Mouse (Mus musculus): Measurements from ENCODE around the gene Slc22a21.

Gene Slc22a21

DNA sequence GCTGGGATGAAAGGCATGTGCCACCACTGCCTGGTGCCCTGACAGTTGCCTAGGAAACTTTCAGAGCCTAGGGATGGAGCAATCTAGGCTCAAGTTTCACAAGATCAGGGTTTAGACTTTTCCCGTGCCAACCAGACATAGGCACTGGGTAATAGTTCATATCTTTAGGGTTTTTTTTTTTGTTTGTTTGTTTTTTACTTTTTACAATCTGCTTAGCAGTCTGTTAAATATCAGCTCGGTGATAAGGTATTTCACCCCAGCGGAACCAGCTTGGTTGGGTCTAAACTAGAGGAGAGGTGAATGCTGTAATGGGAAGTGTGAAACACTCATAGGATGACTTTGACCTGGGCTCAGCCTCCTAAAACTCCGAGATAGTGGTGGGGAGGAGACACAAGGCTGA is 69.1 kb downstream of the Slc22a21 start:
- intact Hi-C loops (cut with DNase I), result no loop called here

DNA sequence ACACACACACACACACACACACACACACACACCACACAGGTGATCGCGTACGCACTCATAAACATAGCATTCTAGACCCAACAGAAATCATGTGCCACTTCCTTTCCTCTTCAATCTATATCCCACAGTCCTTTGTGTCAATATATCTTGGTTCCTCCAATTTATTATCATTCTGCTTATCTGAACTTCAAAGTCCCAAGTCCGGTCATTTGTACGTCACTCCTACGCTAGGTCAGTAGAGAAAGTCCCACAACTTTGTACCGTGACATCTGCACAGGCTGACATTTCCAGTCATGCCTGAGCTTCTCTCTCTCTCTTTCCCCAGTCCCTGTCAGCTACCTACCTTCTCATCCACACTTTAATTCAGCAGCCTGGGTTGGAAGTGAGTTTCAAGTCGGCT is 71.4 kb downstream of the Slc22a21 start:
- intact Hi-C loops (cut with DNase I), result no loop called here

DNA sequence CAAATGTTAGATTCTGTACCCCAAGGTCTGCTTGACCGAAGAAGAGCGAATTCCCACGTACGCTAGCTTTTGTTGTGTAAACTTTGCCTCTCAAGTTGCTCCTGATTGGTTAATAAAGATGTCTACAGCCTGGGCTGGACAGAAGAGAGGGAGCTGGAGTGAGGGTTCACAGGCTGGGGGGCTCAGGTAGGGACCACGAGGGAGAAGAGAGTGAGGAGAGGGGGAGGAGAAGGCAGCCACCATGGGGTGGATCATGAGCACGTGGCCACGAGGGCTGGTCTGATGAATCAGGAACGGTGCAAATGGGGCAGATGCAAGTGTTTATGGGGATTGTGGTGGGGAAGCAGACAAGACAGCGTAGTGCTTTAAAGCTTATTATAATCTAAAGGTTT is 75.6 kb downstream of the Slc22a21 start:
- intact Hi-C loops (cut with DNase I), result no loop called here

DNA sequence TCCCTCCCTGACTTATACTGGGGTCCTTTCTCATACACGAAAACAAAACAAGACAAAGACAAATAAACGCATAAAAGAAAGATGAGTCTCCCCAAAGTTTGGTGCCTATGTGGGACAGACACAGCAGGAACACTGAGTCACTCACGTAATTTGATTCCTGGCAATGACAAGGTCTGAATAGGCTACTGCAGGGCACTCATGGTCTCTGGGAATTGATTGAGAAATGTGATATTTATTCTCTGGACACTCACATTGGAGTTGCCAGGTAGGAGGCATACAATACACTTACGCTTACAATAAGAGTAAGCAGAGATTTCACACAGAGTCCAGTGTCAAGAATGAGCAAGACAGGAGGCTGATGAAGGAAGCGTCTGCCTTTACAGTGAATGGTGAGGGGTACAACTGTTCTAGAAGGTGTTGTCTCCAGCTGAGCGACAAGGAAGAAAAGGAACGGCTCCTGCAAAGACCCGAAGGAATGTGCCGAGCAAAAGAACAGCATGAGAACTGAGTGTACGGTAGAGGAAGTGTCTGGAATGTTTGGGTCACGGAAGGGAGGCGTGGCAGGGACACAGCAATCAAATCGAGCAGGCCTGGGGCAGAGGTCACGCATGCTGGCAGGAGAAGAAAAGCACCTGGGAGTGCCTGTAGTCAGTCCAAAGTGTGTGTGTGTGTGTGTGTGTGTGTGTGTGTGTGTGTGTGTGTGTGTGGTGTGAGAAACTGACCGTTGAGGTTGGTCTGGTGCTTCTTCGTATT is 76.2 kb downstream of the Slc22a21 start:
- intact Hi-C loops (cut with DNase I), result no loop called here

DNA sequence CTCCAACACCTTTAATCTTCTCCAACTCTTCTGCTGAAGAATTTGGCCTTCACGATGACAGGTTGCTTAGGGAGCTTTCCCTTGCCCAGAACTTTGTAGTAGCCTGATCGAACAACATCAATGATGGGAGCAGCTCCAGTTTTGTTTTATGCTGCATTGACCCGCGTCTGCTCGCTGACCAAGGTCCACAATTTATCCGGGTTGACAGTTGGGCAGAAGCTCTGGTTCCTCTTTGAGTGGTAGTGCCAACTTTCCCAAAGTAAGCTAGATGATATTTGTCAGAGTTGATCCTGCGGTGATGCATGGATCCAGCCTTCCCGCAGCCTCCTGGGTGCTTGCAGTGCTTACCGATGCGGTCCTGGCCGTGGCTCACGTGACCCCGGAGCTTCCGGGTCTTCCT is 77.4 kb downstream of the Slc22a21 start:
- intact Hi-C loops (cut with DNase I), result no loop called here

DNA sequence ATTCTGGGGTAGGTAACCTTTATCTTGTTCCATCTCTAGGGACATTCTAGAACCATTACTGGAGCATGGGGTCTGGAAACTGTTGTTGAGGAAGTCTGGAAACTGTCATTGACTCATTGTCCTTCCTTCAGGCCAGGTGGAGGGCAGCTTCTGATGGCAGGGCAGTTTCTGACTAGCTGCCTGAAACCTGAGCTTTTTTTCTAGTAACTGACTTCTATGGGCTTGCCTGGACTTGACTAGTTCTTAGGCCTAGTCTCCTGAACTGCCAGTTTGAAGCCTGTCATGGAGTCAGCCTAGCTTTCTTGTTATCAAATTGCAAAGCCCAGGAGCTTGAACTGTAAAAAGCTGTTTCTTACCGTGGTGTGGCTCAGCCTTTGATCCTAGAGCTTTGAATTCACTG is 79.1 kb downstream of the Slc22a21 start:
- intact Hi-C loops (cut with DNase I), result no loop called here

DNA sequence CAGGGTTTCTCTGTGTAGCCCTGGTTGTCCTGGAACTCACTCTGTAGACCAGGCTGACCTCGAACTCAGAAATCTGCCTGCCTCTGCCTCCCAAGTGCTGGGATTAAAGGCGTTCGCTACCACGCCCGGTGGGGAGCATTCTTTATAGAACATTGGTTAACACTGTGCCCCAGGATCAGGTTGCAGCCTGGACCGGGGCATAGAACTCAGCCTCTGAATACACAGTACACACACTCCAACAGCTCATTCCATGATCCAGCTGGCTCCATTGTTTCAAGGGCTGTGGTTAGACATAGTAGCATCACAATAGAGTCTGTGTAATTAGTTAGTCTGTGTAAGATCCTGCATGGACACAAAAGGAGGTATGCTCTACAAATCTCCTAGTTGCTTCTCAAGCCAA is 80.2 kb downstream of the Slc22a21 start:
- intact Hi-C loops (cut with DNase I), result no loop called here

Data from adrenal gland (tissue).